Mouse (Mus musculus) layer of hippocampus, postnatal 36 days (tissue): ENCODE data around the gene Wbp1l. TPM values are rescaled to one million over a fixed set of nuclear protein-coding genes. Genes with fewer than 3 reads are reported as not detected.

ENCODE experiments used
- DNase-seq, 2 experiments: peaks; one replicate each; pipeline ENCODE4 v3.0.0; 2022
- total RNA-seq, 2 experiments: library from RNA; stranded (reverse); gene quantifications; 2 replicates each; pipeline ENCODE4 v1.2.3; 2021

The Wbp1l gene
- total RNA-seq, 2 experiments from 2014 or later = 39.9 to 40.8 TPM

- DNase-seq = no peak
Measured at GRCm38 (mm10) chr19:46631637-46632036, 32.8 kb downstream of the Wbp1l start.

- DNase-seq = no peak
Measured at GRCm38 (mm10) chr19:46635766-46636165, 36.9 kb downstream of the Wbp1l start.

GRCm38 (mm10) chr19:46637598-46637997 is 38.7 kb downstream of the Wbp1l start:
- no peak for DNase-seq

GRCm38 (mm10) chr19:46639053-46639452 is 40.2 kb downstream of the Wbp1l start:
- no peak for DNase-seq

- no peak for DNase-seq
Measured at GRCm38 (mm10) chr19:46639496-46639895, 40.6 kb downstream of the Wbp1l start.

- DNase-seq = no peak
Measured at GRCm38 (mm10) chr19:46640780-46641179, 41.9 kb downstream of the Wbp1l start.

- peak in 1 of 2 experiments; percentile 27 for DNase-seq
Measured at GRCm38 (mm10) chr19:46641420-46642085, 42.7 kb downstream of the Wbp1l start.

- DNase-seq = no peak
Measured at GRCm38 (mm10) chr19:46642136-46642753, 43.4 kb downstream of the Wbp1l start.

GRCm38 (mm10) chr19:46643236-46643635 is 44.4 kb downstream of the Wbp1l start:
- DNase-seq = no peak

GRCm38 (mm10) chr19:46644343-46644792 is 45.5 kb downstream of the Wbp1l start:
- no peak for DNase-seq

- DNase-seq = no peak
Measured at GRCm38 (mm10) chr19:46644793-46645602, 46.1 kb downstream of the Wbp1l start.

GRCm38 (mm10) chr19:46646041-46646481 is 47.2 kb downstream of the Wbp1l start:
- no peak for DNase-seq

GRCm38 (mm10) chr19:46647254-46647653 is 48.4 kb downstream of the Wbp1l start:
- no peak for DNase-seq

GRCm38 (mm10) chr19:46647850-46648249 is 49.0 kb downstream of the Wbp1l start:
- DNase-seq = no peak

GRCm38 (mm10) chr19:46648565-46648964 is 49.7 kb downstream of the Wbp1l start:
- no peak for DNase-seq

GRCm38 (mm10) chr19:46653188-46653587 is 54.3 kb downstream of the Wbp1l start:
- DNase-seq = no peak

- no peak for DNase-seq
Measured at GRCm38 (mm10) chr19:46653616-46654235, 54.8 kb downstream of the Wbp1l start.

- no peak for DNase-seq
Measured at GRCm38 (mm10) chr19:46655626-46656025, 56.7 kb downstream of the Wbp1l start.

- no peak for DNase-seq
Measured at GRCm38 (mm10) chr19:46656151-46656840, 57.4 kb downstream of the Wbp1l start.

- no peak for DNase-seq
Measured at GRCm38 (mm10) chr19:46657339-46658020, 58.6 kb downstream of the Wbp1l start.

- no peak for DNase-seq
Measured at GRCm38 (mm10) chr19:46658348-46658747, 59.5 kb downstream of the Wbp1l start.

GRCm38 (mm10) chr19:46658851-46659250 is 60.0 kb downstream of the Wbp1l start:
- DNase-seq = no peak
